Mouse (Mus musculus): Measurements from ENCODE around the gene Gpd2.

Gene Gpd2

DNA sequence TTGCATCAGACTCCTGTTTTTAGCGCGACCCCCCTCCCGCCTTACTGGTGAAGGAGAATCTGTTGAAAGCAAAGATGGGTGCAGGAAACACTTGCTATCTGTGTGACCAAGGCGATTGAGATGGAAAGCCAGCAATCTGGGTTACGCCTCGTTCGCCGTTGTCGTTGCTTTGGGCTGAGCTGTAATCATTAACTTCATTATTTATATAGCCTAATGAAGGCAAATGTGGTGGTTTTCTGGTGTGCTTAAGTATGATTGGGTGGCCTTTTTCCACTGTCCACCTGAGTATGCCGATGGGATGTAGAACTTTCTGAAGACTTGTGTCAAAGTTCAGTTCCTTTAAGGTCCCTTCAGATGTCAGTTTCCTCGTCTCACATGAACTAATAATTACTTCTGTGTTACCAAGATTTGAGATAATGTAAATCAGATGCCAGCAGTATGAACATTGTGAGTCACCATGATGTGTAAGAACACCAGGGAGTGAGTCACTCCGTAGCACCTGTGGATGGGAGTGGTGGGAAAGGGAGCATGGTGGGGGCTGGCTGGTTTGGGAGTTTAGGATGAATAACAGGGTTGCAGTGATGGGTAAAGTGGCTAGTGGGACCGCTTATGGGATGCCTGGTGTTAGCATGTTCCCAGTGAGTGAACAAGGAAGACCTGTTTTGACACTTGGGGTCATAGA lies 14.3 kb downstream of the Gpd2 start:
- DNase-seq, result no peak

DNA sequence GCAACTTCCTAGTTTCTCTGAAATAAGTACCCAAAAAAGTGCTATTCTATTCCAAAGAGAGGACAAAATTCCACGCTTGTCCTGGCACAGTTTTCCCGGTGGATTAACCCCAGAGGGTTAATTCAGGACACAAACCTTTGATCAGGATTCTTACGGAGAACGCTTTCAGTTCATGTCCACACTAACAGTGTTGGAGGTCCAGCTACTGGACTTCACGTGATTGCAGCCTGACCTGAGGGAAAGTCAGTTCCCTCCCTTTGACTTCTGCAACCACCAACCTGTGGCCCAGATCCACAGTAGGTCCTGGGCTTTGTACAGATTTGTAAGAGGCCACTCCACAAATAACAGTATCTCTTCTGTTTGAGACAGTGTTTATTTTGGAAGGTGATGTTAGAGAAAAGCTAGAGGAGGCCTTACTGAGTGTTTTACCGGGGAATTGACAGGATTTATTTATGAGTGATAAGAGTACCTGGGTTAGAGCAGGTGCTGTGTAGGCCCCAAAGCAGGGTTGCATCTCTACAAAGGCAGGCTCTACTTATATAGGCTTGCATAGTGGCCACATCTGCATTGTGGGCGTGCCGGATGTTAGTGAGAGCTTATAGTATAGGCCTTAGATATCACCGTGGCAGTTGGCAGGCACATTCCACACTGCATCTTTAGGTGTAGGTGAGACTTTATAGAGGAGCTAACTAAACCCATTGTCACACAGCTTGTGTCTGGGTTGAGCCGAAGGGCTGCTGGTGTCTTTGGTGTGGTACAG lies 15.3 kb downstream of the Gpd2 start:
- no peak for DNase-seq

DNA sequence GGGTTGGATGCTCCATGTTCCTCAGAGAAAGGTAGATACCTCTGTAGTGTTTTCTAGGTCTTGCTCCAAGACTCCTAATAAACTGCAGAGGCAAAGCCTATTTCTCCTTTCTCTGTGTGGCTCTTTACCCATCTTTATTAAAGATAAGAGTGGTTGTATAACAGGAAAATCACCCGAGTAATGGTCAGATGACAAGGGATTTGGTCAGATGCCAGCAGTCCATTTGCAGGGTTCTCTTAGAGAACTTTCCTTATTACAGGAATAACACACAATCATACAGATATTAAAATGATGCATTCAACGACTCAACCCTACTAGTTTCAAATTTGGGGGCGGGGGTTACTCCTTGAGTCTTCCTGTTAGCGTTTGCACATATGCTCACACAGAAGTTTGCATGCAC lies 16.8 kb downstream of the Gpd2 start:
- DNase-seq, result no peak

DNA sequence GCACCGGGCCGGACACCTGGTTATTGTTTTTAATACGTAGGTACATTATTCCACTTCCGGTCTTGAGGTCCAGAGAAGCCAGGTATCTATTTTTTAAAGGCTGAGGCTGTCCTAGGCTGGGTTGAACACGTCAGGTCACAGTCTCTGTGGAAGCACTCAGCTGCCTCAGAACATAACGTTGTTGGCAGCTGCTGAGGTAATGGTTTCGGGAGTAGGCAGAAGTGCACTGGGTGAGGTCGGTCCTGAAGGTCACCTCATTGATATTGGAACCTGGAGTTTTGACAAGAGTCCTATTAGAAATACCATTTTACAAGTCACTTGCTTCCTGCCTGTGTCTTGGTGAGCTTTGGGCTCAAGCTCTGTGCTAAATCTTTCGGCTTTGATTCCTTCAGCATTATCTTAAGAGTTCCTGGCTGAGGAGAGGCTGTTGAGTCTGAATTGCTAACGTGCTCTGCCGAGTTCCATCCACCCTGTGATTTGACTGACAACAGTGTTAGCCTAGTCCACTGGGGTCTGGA lies 17.8 kb downstream of the Gpd2 start:
- peak; percentile 32 for DNase-seq

DNA sequence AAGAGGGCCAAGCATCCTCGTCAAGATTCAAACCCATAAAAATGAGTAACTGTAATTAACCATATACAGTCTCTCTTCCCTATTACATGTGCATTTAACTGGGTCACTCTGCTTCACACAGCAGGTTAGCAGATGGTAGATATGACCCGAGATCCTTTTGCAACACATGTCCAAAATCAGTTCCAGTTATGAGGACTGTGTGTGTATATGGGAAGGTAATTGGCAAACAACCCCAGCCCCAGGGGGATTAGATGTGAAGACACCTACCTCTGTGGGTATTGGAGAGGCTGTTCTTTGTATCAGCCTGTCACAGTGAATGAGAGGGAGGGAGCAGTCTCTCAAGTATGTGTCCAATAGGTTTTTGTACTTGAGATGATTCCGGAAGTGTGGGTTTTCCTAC lies 18.4 kb downstream of the Gpd2 start:
- DNase-seq, result peak; percentile 68

DNA sequence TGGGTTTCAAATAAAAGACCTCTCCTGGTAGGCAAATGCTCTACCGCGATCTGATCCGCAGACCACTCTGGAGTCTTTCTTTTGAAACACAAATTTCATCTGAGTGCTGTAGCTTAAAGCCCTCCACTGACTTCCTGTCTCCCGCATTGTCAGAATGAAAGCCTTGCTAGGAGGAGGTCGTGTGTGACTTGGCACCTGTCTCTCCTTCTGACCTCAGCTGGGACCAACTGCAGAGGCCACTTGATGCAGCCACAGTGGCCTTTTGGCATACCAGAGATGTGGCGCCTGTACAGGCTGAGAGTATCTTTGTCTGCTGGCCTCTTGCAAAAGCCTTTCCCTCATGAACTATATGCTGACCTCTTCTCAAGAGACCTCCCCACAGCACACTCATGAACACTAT lies 19.0 kb downstream of the Gpd2 start:
- peak; percentile 60 for DNase-seq

DNA sequence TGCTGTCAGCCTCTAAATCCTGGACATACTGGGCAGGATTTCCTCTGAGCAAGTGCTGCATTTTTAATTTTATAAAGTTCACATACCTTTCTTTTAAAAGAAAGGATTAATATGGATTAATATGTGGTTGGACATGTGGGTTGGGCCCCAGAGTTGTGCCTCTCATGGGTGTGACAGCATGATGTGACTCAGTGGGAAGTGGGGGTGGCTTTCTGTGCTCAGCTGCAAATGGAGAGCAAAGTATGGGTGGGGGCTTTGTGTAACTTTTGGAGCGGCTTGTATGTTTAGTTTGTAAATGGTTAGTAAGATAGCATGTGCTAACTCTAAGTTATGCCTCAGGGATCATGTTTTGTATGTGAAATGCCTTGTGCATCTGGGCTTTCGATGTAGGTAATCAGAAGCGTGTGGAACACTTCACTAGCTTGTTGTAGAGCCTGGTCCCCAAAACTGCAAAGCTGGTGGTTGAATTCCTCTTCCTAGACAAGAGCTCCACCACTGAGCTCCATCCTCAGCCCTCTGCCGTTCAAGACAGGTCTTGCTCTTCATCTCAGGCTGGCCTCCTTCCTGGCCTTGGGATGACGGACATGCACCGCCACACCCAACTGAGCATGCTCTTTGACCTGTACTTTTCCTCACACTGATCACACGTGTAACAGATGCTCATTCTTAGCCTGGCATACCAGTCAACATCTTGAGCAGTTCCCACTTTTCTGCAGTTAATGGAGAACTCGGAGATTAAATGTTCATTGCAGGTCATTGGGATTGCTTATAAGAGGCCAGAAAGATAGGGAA lies 24.0 kb downstream of the Gpd2 start:
- DNase-seq, result no peak

DNA sequence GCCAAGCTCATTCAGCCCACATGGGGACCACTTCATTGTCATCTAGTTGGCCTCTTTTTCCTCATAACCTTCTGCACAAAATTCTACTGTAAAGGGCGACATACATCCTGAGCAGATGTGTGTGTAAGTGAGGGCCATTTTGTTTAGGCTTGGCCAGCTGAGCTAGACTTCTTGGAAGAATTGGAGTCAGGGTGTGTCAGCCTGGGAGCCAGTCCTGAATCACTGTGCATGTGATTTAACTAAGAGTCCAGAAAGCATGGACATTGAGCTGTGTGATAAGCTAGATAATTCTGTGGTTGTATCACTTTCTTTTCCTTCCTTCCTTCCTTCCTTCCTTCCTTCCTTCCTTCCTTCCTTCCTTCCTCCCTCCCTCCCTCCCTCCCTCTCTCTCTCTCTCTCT lies 26.0 kb downstream of the Gpd2 start:
- DNase-seq, result no peak

DNA sequence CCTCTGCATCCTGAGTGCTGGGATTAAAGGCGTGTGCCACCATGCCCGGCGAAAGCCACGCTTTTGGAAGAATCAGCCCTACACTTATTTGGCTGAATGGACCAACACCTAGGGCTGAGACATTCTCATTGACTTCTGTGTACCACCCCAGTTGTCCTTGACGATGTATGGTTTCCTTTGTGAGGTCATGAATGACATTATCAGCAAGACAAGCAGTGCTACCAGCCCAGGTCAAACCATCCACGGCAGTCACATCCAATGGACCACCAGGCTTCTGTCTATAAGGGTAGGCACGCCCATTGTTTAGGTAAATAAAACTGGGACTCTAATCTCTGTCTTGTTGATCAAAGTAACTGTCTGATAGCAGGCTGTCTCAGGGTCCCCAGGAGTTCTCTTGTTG lies 27.5 kb downstream of the Gpd2 start:
- DNase-seq, result no peak

DNA sequence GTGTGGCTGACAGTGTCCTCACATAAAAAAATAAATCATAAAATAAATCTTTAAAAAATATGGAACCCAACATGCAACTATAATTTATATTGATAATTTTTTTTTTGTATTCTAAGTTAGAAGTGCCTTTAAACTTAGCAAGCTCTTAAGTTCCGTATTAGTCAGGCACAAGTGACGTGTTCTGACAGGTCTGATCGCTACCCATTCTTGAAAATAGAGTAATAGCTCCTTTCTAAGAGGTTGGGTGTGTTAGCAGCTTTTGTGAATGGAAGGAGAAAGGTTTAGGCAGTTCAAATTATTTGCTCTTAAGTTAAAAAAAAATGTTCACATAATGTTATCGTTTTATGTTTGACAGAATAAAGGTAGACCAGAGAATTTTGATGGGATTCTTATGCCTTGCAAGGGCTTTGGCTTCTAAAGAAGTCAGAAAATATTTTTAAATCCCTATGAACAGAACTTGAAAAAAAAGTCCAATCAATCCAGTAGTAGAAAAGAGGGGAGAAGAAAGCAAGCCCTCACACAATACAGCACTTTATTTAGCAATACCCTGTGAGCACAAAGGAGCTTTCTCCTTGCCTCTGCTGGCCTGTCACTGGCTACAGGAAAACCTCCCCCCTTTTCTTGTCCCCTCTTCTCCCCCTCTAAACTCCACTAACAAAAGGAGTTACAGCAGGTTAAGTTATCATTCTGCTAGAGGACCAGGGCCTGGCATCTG lies 29.4 kb downstream of the Gpd2 start:
- no peak for DNase-seq

DNA sequence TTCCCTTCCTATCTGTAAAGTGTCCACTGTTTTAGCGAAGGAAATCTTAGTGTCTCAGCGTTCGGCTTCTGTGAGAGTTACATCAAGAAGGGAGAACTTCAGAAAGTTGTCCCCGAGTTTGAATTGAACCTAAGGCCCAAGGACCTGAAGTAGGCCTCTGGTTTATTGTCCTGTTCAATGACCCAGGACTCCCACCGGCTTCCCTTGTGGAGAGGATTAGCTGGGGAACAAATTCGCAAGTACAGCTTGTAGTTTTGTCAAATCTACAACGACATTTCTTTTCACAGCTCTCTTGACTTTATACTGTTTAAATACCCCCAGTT lies 29.9 kb downstream of the Gpd2 start:
- no peak for DNase-seq

DNA sequence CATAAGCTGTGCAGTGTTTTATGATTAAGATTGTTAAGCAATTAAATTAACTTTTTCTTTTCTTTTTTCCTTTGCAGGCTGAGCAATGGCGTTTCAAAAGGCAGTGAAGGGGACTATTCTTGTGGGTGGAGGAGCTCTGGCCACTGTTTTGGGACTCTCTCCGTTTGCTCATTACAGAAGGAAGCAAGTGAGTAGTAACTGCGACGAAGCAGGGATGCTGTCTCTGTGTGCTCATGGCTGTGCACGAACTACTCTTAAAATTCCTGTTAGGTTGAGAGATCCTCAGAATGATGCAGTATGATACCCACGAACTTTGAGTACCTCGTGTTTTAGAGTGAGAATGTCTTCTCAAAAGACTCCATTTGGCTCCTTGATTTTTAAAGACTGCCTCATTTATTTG lies 30.5 kb downstream of the Gpd2 start:
- DNase-seq, result no peak

DNA sequence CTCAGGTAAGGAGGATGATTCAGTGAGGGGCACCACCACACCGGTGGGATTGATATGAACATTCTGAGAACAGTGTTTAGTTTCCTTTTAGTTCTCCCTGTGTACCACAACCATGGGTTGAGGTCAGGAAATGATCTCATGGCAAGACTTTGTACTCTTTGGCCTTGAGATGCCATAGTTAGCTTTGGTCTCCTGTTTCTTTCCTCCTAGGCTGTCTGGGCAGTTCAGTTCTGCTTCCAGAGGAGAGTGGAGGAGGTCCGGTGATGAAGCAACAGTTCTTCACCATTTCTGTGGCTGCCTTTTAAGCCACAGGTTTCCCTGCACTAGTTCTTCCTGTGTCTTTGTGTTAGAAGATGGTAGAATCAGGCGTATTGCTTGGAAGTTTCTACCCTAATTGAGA lies 31.4 kb downstream of the Gpd2 start:
- DNase-seq, result no peak

DNA sequence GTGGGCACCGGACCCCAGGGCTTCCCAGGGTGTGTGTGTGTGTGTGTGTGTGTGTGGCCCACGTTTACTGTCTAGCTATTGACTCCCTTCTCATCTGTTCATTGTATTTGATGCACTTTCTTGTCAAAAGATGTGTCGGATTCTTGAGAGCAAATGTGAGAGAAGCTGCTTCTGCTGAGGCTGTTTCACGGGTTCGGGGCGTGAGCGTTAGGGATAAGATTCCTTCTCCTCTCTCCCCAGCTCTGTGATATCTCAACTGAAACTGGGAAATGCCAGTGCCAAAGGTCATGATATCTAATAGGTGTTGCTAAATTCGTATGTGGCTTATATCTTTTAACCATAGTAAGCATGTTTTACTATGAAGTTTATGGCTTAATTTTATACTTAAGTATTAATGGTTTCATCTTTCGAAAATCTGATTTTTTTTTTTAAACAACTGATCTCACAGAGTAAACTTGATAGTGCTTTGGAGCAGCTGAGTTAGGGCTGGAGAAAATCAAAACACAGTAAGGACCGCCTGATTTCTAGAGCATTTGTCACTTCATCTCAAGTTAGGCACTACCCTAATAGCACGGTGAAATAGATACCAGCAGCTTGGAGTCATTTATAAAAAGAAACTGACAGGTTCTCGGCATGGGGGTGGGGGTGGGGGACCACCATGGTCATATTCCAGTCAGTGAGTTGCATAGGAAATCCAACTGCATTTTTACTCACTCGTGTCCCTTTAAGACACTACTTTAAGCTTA lies 32.4 kb downstream of the Gpd2 start:
- no peak for DNase-seq

DNA sequence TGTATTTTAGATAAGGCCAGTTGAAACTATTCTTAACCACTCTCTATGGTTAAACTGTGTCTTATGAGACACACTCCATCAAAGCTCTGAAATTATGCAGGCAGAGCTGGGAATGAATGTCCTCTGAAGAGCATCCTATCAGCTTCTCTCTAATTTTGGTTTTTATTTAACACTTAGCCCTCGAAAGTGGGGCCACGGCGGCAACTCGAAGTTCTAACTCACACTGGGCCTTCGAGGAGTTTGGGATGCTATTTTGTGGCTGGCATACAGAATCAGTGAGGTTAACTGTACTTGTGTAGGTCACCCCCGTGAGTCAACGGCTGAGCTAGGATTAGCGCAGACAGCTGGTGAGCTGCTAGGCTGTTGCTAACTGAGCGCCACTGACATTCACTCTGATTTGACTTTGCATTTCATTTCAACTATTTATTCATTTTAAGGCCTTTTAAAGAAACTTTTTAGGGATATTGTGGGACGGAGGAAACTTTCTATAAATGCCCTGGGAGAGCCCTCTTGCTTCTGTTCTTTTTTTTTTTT lies 42.8 kb downstream of the Gpd2 start:
- no peak for DNase-seq

DNA sequence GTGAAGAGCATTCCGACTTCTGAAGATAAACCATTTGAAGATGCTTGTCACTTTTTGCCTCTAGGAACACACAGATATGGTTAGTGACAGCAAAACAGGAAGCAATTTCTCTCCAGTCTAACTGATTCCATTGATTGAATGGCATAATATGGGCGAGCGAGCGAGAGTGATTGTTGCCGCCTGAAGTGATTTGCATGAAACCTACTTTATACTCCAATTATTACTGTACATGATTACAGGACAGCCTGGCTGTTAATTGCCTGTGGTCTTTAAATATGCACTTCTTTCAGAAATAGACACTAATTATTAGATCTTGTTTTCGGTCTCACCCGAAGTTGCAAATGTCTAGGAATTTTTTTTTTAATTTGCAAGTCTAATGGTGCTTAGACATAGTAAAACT lies 46.4 kb downstream of the Gpd2 start:
- DNase-seq, result no peak

DNA sequence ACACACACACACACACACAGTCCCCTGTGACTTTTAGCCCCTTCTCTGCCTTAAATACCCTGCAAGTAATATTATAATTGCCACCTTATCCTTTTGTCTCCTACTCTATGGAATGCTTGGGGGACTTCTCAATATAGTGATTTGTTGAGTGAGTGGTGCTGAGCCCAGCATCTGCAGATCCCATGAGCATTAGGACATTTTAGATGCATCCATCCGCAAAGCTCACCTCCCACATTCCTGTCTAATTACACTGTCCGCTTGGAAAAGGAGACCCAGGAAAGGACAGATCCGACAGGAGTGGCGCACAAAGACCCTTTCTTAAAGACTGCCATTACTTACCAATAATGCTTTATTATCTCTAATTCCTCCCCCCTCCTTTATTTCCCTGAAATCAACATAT lies 47.8 kb downstream of the Gpd2 start:
- no peak for DNase-seq

DNA sequence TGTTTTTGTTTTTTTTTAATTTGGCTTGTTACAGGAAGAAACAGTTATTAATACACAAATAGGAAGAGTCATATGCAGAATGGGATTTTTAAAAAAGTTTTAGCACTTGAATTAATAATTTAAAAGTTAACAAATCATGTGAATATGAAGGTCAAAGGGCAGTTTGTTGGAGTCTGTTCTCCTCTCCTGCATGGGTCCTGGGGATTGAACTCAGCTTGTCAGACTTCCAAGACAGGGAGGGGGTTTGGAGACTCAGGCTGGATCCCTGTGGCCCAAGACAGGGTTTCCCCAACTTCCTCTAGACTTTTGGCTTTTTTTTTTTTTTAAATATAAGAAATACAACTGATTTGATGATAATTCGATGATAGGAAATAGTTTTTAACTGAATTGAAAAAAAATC lies 50.6 kb downstream of the Gpd2 start:
- no peak for DNase-seq

DNA sequence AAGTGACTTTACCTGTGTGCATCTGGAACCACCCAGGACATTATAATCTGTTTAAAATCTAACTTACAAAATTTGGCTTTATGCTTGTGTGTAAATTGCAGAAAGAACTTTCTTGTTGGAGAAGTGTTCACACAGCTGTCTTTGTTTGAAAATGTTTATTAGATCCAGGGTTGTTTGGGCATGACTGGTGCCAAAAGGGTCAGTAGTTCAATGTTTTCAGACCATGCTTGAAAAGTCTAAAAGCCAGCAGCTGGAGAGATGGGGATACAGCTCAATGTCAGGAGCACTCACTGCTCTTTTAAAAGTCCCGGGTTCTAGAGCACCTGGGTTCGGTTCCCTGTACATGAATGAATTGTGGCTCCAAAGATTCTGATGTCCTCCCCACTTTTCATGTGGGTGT lies 56.1 kb downstream of the Gpd2 start:
- DNase-seq, result no peak

DNA sequence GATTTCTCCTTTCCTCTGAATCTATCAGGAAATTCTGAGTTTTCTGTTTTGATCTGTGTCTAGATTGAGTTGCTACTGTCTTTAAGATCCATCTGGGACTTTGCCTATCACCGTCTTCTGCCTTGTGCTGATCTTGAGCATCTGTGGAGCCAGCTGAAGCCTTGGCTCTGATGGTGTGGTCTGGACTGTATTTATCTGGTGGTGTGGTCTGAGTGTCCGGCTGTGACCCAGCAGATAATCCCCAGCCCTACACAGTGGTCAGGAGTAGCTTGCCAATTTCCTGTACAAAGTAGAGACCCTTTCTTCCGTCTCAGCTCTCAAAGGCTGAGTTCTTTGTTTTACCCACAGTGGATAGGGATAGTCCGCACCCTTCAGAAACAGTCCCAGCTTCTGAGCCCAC lies 58.6 kb downstream of the Gpd2 start:
- DNase-seq, result no peak

DNA sequence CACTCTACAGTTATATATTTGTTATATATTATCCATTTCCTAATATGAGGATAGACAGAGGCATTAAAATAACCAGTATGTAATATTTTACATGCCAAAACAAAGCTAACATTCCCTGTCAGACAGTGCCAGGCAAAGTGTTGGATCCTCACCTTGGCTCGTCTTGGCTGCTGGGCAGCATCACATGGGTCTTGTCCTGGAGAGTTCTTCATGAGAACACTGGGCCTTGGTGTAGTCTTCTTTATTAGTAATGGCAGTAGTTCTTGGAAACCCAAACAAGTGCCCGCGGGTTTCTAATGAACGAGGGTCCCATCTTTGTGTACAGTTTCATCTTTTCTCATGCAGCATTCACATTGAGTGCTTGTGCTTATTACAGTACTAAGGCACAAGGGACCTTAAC lies 59.8 kb downstream of the Gpd2 start:
- no peak for DNase-seq

DNA sequence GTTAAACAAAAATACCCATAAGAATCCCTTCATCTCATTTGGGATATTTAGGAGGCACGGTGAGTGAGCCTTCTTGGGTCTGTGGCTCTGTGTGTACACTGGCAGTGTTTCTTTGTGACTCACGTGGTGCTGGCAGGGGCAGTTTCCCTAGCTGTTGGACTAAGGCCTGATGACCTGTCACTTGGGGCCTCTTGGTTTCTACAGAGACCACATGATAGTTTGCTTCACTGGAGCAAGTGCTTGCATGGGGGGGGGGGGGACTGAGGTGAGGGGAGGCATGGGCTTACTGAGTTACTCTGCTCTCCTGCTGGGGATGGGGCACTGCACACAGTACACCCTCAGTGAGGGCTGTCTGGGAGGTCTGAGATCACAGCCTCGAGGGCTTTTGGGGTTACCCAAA lies 64.1 kb downstream of the Gpd2 start:
- no peak for DNase-seq

All from cerebellum, adult 11-12 months (tissue).